Mouse (Mus musculus): Measurements from ENCODE around the gene Siva1. TPM values are rescaled to one million over a fixed set of nuclear protein-coding genes. Genes with fewer than 3 reads are reported as not detected.

The Siva1 gene
- polyA plus RNA-seq, 1 experiment from 2014 or later, result 274 TPM

Small RNA genes lying within 50 kb of the gene (microRNA-seq; reads per million reads assigned to microRNA genes)
- gene Mir6939, result not detected

Other genes starting within 250 kb of the Siva1 start
- gene A530016L24Rik, start 155.2 kb upstream of the Siva1 start, polyA plus RNA-seq (2014; fragmentation: Nextera tagmentation; extraction: Ambion mirVana), result 0.27 and 0.30 TPM in 2 replicates
- 2.1 and 2.7 TPM in 2 replicates for gene Tmem179, start 127.9 kb upstream of the Siva1 start, polyA plus RNA-seq (2014; fragmentation: Nextera tagmentation; extraction: Ambion mirVana)
- 4.4 and 5.0 TPM in 2 replicates for gene Inf2, start 55.9 kb upstream of the Siva1 start, polyA plus RNA-seq (2014; fragmentation: Nextera tagmentation; extraction: Ambion mirVana)
- 2.8 and 3.1 TPM in 2 replicates for gene Adssl1, start 24.6 kb upstream of the Siva1 start, polyA plus RNA-seq (2014; fragmentation: Nextera tagmentation; extraction: Ambion mirVana)
- gene Akt1, start 30.2 kb downstream of the Siva1 start, polyA plus RNA-seq (2014; fragmentation: Nextera tagmentation; extraction: Ambion mirVana), result 55.6 and 64.6 TPM in 2 replicates
- gene Zbtb42, start 34.1 kb downstream of the Siva1 start, polyA plus RNA-seq (2014; fragmentation: Nextera tagmentation; extraction: Ambion mirVana), result 10.9 and 14.2 TPM in 2 replicates
- 15.8 and 16.2 TPM in 2 replicates for gene Cep170b, start 75.8 kb downstream of the Siva1 start, polyA plus RNA-seq (2014; fragmentation: Nextera tagmentation; extraction: Ambion mirVana)
- 12.9 and 13.3 TPM in 2 replicates for gene Pld4, start 116.0 kb downstream of the Siva1 start, polyA plus RNA-seq (2014; fragmentation: Nextera tagmentation; extraction: Ambion mirVana)
- gene Ahnak2, start 158.0 kb downstream of the Siva1 start, polyA plus RNA-seq (2014; fragmentation: Nextera tagmentation; extraction: Ambion mirVana), result 4.6 and 5.0 TPM in 2 replicates
- gene Clba1, start 164.3 kb downstream of the Siva1 start, polyA plus RNA-seq (2014; fragmentation: Nextera tagmentation; extraction: Ambion mirVana), result 6.1 and 8.2 TPM in 2 replicates
- 123 and 130 TPM in 2 replicates for gene Cdca4, start 184.7 kb downstream of the Siva1 start, polyA plus RNA-seq (2014; fragmentation: Nextera tagmentation; extraction: Ambion mirVana)
- gene Gpr132, start 223.5 kb downstream of the Siva1 start, polyA plus RNA-seq (2014; fragmentation: Nextera tagmentation; extraction: Ambion mirVana), result 0.26 and 0.52 TPM in 2 replicates

Measured in stomach, embryonic 14.5 days (tissue).